Mouse (Mus musculus) ES-Bruce4 (cell line): ENCODE data around the gene Cisd2.

Source experiments
- CTCF ChIP-seq: IDR thresholded peaks from one replicate; pipeline ENCODE4 v1.8.1; 2011; ENCODE audit warnings: low read depth, low read length
- EP300 ChIP-seq: IDR thresholded peaks from 2 replicates; pipeline ENCODE4 v1.6.1; 2011; ENCODE audit warnings: low read depth, low read length; ENCODE audit not compliant: insufficient read depth
- POLR2A ChIP-seq: IDR thresholded peaks from one replicate; pipeline ENCODE4 v1.8.1; 2011; ENCODE audit warnings: low read length; ENCODE audit not compliant: insufficient read depth

DNA sequence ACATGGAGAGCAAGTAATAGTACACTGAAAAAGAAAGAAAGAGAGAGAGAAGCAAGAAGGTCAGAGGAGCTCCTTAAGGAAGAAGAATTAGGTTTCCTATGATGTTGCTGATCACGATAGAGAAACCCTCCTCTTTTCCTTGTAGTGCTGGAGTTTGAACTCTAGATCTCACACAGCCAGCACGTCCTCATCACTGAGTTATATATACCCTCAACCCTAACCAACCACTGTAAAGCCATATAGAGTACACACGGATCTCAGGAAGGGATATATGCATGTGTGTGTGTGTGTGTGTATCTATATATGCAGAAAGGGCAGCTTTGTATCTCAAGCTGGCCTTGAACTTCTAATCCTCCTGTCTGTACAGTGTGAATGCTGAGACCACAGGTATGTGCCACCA is 6.5 kb downstream of the Cisd2 start:
- TF ChIP-seq POLR2A (no peak), CTCF (no peak), EP300 (no peak)
